Mouse (Mus musculus) inflammation-experienced regulatory T-cells, adult 6 months (primary cell): ENCODE measurements around the gene Cuedc2. TPM values are rescaled to one million over a fixed set of nuclear protein-coding genes. Genes with fewer than 3 reads are reported as not detected.

Source experiments
- ATAC-seq: one replicate; pipeline ENCODE4 v1.8.0; 2017
- polyA plus RNA-seq, 3 experiments: library from polyadenylated mRNA; unstranded; fragments of 100-300 nt; shearing (Covaris generic); gene quantifications; one replicate each; pipeline ENCODE4 v1.2.1; 2017

Gene Cuedc2
- polyA plus RNA-seq, 3 experiments from 2014 or later: 34.9 to 54.1 (median 46.6) TPM

- peak; percentile 64 for ATAC-seq
Observed at GRCm38 (mm10) chr19:46321101-46321943, 17.2 kb downstream of the Cuedc2 start.

- ATAC-seq: no peak
Observed at GRCm38 (mm10) chr19:46320076-46320785, 18.3 kb downstream of the Cuedc2 start.

GRCm38 (mm10) chr19:46318586-46319378 is 19.7 kb downstream of the Cuedc2 start:
- ATAC-seq: no peak

DNA sequence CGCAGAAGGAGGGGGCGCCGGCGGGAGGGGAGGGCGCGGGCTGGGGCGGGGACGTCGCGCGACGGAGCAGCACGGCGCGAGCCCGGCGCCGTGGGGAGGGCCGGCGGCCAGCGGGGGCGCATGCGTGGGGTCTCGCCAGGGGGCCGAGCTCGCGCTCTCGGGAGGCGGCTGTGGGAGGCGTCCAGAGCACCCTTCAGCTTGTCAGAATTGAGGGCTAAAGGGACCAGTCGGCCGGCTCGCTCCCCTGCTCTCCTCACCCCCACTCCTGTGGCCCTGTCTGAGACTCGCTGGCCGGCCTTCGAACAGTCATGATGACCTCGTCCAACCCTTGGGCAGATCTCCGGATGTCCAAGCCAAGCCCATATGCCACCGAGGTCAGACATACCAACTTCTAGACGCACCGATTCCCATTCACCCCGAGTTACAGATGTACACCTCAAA is 20.5 kb downstream of the Cuedc2 start:
- no peak for ATAC-seq

- no peak for ATAC-seq
Observed at GRCm38 (mm10) chr19:46317546-46317885, 21.0 kb downstream of the Cuedc2 start.

DNA sequence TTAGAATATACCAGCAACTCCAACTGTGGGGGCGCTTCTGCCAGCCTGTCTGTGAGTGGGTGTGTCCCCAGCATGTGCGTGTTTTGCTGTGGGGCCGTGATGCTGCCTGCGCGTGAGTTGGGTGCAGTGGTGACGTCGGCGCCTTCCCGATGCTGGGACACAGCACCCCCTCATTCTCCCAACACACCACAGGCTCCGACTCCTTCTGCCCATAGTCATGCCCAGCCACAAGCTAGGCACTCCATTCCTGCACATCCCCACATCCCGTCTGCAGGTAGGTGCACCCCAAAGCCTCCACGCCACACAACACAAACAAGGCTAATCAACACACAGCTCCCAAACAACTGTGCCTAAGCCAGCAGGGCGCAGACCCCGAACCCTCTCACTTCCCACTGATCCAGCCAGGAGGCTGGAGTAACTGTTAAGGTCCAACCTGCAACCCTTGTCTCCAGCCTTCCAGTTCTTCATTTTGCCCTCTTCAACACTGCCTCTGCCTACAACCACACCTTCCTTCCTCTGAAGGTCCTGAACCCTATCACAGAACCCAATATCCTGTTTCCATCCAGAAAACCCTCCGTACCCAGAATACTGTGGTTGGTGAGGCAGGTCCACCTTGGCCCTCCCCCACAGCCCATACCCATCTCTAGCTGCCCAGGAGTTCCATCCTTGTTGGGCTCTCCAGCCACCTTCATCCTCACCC is 21.5 kb downstream of the Cuedc2 start:
- ATAC-seq: peak; percentile 62

DNA sequence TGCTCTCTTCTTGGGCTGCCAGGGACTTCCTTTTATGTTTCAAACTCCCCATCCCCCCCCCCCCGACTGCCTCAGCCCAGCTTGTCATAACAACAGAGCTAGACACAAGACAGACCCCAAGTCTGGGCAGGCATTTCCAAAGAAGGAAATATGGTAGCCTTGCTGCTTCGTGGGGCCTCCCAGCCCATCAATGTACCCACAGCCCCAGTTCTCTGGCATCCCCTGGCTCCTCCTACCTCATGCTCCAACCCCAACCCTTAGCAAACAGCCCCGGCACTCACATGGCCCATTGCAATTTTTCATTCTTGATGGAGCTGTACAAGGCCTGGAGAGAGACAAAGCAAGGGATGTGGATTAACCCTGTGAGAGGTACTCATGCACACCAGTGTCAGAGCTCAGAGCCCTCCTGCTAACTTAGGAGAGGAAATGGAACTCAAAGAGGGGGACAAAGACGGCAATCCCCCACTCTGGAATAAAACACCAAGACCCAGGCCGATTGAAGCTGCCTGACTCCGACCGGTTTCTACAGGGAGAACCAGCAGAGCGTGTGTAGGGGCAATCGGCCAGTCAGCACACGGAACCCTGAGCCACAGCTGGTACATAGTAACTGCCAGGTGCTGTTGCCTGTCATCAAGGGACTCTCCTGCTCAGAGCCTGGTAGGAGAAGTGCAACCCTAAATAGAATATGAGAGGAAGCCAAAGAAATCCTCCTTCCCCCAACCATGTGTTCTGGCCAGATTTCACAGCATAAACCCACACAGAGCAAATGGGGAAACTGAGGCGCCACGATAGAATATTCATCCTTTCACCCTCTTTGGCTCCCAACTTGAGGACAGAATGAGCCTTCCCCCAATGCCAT is 22.5 kb downstream of the Cuedc2 start:
- ATAC-seq: no peak

GRCm38 (mm10) chr19:46314872-46315742 is 23.4 kb downstream of the Cuedc2 start:
- no peak for ATAC-seq

DNA sequence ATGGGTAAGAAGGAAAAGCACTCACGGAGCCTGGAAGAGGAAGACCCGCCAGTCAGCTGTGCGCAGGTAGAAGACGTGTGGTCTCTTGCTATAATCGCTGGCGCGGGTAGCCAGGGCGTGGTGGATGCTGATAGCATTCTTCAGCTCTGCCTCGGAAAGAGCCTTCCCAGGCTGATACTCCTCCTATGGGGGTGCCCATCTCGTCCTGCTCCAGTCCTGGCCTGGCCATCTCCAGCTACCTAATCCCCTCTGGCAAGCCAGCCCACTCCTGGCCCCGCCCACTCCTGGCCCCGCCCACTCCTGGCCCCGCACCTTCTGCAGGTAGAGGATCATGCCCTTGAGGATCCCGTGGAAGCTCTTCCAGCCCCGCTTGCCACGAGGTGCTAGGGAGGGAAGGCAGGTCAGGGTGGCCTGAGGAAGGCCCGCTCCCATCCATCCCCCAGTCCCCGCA is 24.3 kb downstream of the Cuedc2 start:
- no peak for ATAC-seq

- ATAC-seq: no peak
Observed at GRCm38 (mm10) chr19:46313591-46313990, 24.9 kb downstream of the Cuedc2 start.

- no peak for ATAC-seq
Observed at GRCm38 (mm10) chr19:46313116-46313515, 25.4 kb downstream of the Cuedc2 start.

DNA sequence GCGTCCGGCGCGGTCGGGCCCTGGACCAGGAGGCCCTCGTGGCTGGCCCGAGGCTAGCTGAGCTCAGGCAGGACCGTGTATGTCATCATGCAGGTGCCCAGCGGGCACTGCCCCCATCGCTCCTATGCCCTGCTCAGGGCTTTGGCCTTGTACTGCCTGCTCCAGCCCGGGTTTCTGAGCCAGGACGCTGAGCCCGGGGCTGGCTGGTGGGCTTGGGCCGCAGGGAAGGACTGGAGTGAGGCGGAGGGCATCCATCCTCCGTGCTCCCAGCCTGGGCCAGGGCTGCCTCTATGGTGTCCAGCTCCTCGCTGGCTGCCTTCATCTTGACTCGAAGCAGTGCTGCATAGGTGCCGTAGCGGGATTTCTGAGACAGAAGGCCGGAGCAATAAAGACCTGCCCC is 25.9 kb downstream of the Cuedc2 start:
- no peak for ATAC-seq

DNA sequence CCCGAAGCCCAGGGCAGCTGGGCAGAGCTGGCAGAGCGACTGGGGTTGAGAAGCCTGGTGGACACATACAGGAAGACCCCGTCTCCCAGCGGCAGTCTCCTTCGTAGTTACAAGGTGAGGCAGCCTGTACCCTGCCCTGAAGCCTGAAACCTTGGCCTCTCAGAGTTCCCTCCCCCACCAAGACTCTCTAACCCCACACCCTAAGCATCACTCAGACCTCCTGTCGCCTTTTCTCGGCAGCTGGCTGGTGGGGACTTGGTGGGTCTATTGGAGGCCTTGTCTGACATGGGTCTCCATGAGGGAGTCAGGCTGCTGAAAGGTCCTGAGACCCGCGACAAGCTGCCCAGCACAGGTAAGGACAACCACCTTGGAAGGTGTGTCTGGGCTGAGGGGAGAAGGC is 27.2 kb downstream of the Cuedc2 start:
- ATAC-seq: no peak

DNA sequence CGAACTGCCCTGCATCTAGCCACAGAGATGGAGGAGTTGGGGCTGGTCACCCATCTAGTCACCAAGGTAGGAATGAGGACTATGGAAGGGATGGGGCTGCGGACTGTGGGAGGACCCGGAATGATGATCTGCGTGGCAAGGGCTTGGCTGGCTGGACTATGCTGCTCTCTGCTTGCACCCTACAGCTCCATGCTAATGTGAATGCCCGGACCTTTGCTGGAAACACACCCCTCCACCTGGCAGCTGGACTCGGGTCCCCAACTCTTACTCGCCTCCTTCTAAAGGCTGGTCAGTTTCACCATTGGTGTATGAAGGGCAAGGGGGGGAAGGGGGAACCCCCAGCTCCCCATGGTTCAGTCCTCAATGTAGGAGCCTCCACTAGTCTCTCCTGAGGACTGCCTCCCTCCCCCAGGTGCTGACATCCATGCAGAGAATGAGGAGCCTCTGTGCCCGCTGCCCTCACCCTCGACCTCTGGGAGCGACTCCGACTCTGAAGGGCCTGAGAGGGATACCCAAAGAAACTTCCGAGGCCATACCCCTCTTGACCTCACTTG is 28.1 kb downstream of the Cuedc2 start:
- no peak for ATAC-seq

- no peak for ATAC-seq
Observed at GRCm38 (mm10) chr19:46309651-46310305, 28.7 kb downstream of the Cuedc2 start.

DNA sequence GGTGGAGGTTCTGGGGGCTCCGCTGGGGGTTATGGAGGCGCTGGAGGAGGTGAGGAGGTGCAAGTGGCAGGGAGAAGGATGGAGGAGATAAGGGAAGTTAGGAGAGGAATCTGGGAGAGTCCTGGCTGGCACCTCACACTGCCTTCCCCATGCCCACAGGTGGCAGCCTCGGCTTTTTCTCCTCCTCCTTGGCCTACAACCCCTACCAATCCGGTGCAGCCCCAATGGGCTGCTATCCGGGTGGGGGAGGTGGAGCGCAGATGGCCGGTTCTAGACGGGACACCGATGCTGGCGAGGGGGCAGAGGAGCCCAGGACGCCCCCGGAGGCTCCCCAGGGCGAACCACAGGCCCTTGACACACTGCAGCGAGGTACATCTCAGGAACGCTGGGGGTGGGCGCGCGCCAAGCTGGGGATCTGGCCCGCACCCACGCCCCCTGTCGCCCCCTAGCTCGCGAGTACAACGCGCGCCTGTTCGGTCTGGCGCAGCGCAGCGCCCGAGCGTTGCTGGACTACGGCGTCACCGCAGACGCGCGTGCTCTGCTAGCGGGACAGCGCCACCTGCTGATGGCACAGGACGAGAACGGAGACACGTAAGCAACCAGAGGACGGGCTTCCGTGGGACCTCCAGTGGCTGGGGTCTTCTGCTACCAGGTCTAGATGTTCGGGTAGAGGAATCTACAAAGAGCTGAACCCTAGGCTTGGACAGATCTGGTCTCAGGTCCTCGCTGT is 29.6 kb downstream of the Cuedc2 start:
- no peak for ATAC-seq

GRCm38 (mm10) chr19:46308303-46308702 is 30.2 kb downstream of the Cuedc2 start:
- ATAC-seq: no peak

- ATAC-seq: no peak
Observed at GRCm38 (mm10) chr19:46307781-46308180, 30.7 kb downstream of the Cuedc2 start.

GRCm38 (mm10) chr19:46306751-46307289 is 31.7 kb downstream of the Cuedc2 start:
- ATAC-seq: no peak
